Mouse (Mus musculus) heart, embryonic 14.5 days (tissue): ENCODE data around the gene Adgrg6. TPM values are rescaled to one million over a fixed set of nuclear protein-coding genes. Genes with fewer than 3 reads are reported as not detected.

Experiments used
- ATAC-seq: fragments of 200-750 bp; cut with Nextera tagmentation; 2 replicates; pipeline ENCODE4 v1.8.0; 2017; ENCODE audit warnings: low read depth, moderate TSS enrichment; ENCODE audit not compliant: insufficient number of reproducible peaks, insufficient read depth, low FRiP score
- H3K27ac ChIP-seq, 2 experiments: fragments of 200-500 bp in 1 of 2; fragments of 300-500 bp in 1 of 2; sonication (generic) in 1 of 2; replicated peaks in 1 of 2; 2 replicates each; pipeline ENCODE4 v1.5.1; 2012 to 2014; ENCODE audit warnings: low read depth in 2 of 2, low read length in 2 of 2, control low read depth in 1 of 2, mild to moderate bottlenecking in 1 of 2, mixed read lengths in 1 of 2; ENCODE audit not compliant: control insufficient read depth in 1 of 2, insufficient read depth in 1 of 2
- H3K27me3 ChIP-seq: fragments of 300-500 bp; sonication (generic); 2 replicates; pipeline ENCODE4 v1.6.1; 2014; ENCODE audit warnings: mild to moderate bottlenecking, low read length, control low read depth; ENCODE audit not compliant: control insufficient read depth, insufficient read depth
- H3K36me3 ChIP-seq: fragments of 300-500 bp; sonication (generic); 2 replicates; pipeline ENCODE4 v1.6.1; 2014; ENCODE audit warnings: mild to moderate bottlenecking, control low read depth, low read length, mixed read lengths; ENCODE audit not compliant: control insufficient read depth, insufficient read depth
- H3K4me1 ChIP-seq, 2 experiments: fragments of 200-500 bp in 1 of 2; fragments of 300-500 bp in 1 of 2; sonication (generic) in 1 of 2; 2 replicates each; pipeline ENCODE4 v1.6.1; 2012 to 2014; ENCODE audit warnings: low read length in 2 of 2, control low read depth in 1 of 2, mixed read lengths in 1 of 2; ENCODE audit not compliant: control insufficient read depth in 2 of 2, insufficient read depth in 2 of 2
- H3K4me2 ChIP-seq: fragments of 300-500 bp; sonication (generic); 2 replicates; pipeline ENCODE4 v1.6.1; 2014; ENCODE audit warnings: mild to moderate bottlenecking, low read length
- H3K4me3 ChIP-seq, 2 experiments: fragments of 200-500 bp in 1 of 2; fragments of 300-500 bp in 1 of 2; sonication (generic) in 1 of 2; 2 replicates each; pipeline ENCODE4 v1.5.1; 2012 to 2014; ENCODE audit warnings: low read length in 2 of 2, mild to moderate bottlenecking in 2 of 2, control low read depth in 1 of 2, low read depth in 1 of 2, moderate library complexity in 1 of 2; ENCODE audit not compliant: control insufficient read depth in 1 of 2, insufficient read depth in 1 of 2
- H3K9ac ChIP-seq: fragments of 300-500 bp; sonication (generic); 2 replicates; pipeline ENCODE4 v1.6.1; 2014; ENCODE audit warnings: mild to moderate bottlenecking, low read length
- H3K9me3 ChIP-seq: fragments of 300-500 bp; sonication (generic); 2 replicates; pipeline ENCODE4 v1.6.1; 2016; ENCODE audit warnings: low read length, control low read depth; ENCODE audit not compliant: control insufficient read depth
- WGBS: fragments of 180-500 bp; shearing (Covaris S2); extraction: QIAGEN DNeasy Blood & Tissue Kit; methylation state at CpG from one replicate; pipeline ENCODE4 v1.1.7; 2014; 5-methylcytosine and 5-hydroxymethylcytosine counted together
- polyA plus RNA-seq: library from polyadenylated mRNA; unstranded; fragments of >200 nt; fragmentation: Nextera tagmentation; extraction: Ambion mirVana; gene quantifications from 2 replicates; pipeline ENCODE4 v1.2.1, GENCODE M21; 2014

The Adgrg6 gene
- polyA plus RNA-seq, 1 experiment from 2014 or later = 24.2 TPM

- no peak overlapping the region for H3K9ac ChIP-seq
- no peak for ATAC-seq
- WGBS = 71% methylated on average over 4 of the region's 4 CpGs
These were observed 91.0 kb downstream of the Adgrg6 start for GRCm38 (mm10) chr10:14454481-14454880.

GRCm38 (mm10) chr10:14451811-14452210 lies 93.6 kb downstream of the Adgrg6 start:
- Histone ChIP-seq H3K27ac (no peak overlapping the region), H3K4me3 (no peak overlapping the region), H3K9me3 (no peaks in the 10 kb centered on the region), H3K4me1 (no peaks in the 10 kb centered on the region), H3K27me3 (no peaks in the 10 kb centered on the region), H3K36me3 (no peaks in the 10 kb centered on the region), H3K4me2 (no peak overlapping the region), H3K9ac (no peak overlapping the region)
- no peak for ATAC-seq
- WGBS = 26% methylated on average over 3 of the region's 3 CpGs

More at GRCm38 (mm10) chr10:14454481-14454880, 91.0 kb downstream of the Adgrg6 start:
- Histone ChIP-seq H3K36me3 (no peaks in the 10 kb centered on the region), H3K9me3 (no peaks in the 10 kb centered on the region), H3K27me3 (no peaks in the 10 kb centered on the region), H3K4me3 (no peak overlapping the region), H3K27ac (no peak overlapping the region), H3K4me2 (no peak overlapping the region), H3K4me1 (peaks cover 0 to 5% of the 10 kb centered on the region in 2 experiments; a peak in 1 of 4 replicates)

GRCm38 (mm10) chr10:14450073-14450472 lies 95.4 kb downstream of the Adgrg6 start:
- H3K27me3 ChIP-seq = no peaks in the 10 kb centered on the region
- H3K9ac ChIP-seq = no peak overlapping the region
- H3K4me2 ChIP-seq = no peak overlapping the region
- WGBS = 69% methylated on average over 7 of the region's 7 CpGs
- H3K9me3 ChIP-seq = no peaks in the 10 kb centered on the region
- no peak for ATAC-seq
- H3K36me3 ChIP-seq = 0 out of 2 replicates have a peak, but pooled peaks cover 3% of the 10 kb centered on the region
- no peak overlapping the region for H3K4me3 ChIP-seq
- no peaks in the 10 kb centered on the region for H3K4me1 ChIP-seq
- H3K27ac ChIP-seq = no peak overlapping the region

GRCm38 (mm10) chr10:14445590-14446291 lies 99.7 kb downstream of the Adgrg6 start:
- Histone ChIP-seq H3K4me2 (no peak overlapping the region), H3K4me3 (no peak overlapping the region), H3K9me3 (no peaks in the 10 kb centered on the region), H3K27ac (no peak overlapping the region), H3K36me3 (peaks cover 3% of the 10 kb centered on the region; the same call in 1 of the 2 replicates), H3K9ac (no peak overlapping the region), H3K4me1 (no peaks in the 10 kb centered on the region), H3K27me3 (no peaks in the 10 kb centered on the region)
- 67% methylated on average over 12 of the region's 12 CpGs for WGBS
- no peak for ATAC-seq

GRCm38 (mm10) chr10:14440860-14441579 lies 104.4 kb downstream of the Adgrg6 start:
- Histone ChIP-seq H3K4me3 (no peak overlapping the region), H3K9me3 (no peaks in the 10 kb centered on the region), H3K27ac (no peak overlapping the region), H3K27me3 (no peaks in the 10 kb centered on the region), H3K36me3 (peaks cover 3% of the 10 kb centered on the region; the same call in 1 of the 2 replicates), H3K9ac (no peak overlapping the region), H3K4me1 (no peaks in the 10 kb centered on the region), H3K4me2 (no peak overlapping the region)
- no peak for ATAC-seq
- 87% methylated on average over 9 of the region's 9 CpGs for WGBS

- H3K27me3 ChIP-seq = no peaks in the 10 kb centered on the region
- H3K27ac ChIP-seq = no peak overlapping the region
- peaks cover 10% of the 10 kb centered on the region for H3K9me3 ChIP-seq
- H3K4me1 ChIP-seq = no peaks in the 10 kb centered on the region
- H3K9ac ChIP-seq = no peak overlapping the region
- no peak overlapping the region for H3K4me2 ChIP-seq
- no peak for ATAC-seq
- H3K4me3 ChIP-seq = no peak overlapping the region
- H3K36me3 ChIP-seq = peaks cover 3% of the 10 kb centered on the region; the same call in 1 of the 2 replicates
- WGBS = 52% methylated on average over 1 of the region's 1 CpGs
These were observed 141.4 kb downstream of the Adgrg6 start for GRCm38 (mm10) chr10:14404070-14404469.

GRCm38 (mm10) chr10:14401744-14402143 lies 143.7 kb downstream of the Adgrg6 start:
- WGBS = 76% methylated on average over 8 of the region's 8 CpGs
- Histone ChIP-seq H3K4me2 (no peak overlapping the region), H3K27me3 (no peaks in the 10 kb centered on the region), H3K4me1 (no peaks in the 10 kb centered on the region), H3K36me3 (peaks cover 3% of the 10 kb centered on the region; the same call in 1 of the 2 replicates), H3K9me3 (peaks cover 1% of the 10 kb centered on the region; the same call in 1 of the 2 replicates), H3K27ac (no peak overlapping the region), H3K4me3 (no peak overlapping the region), H3K9ac (no peak overlapping the region)
- no peak for ATAC-seq
